Mouse (Mus musculus) myocyte (in vitro differentiated cells): Measurements from ENCODE around the gene Agl. TPM values are rescaled to one million over a fixed set of nuclear protein-coding genes. Genes with fewer than 3 reads are reported as not detected.

Experiments used
- H3K27me3 ChIP-seq: one replicate; pipeline ENCODE4 v1.6.1; 2011; ENCODE audit not compliant: control insufficient read depth, insufficient read depth, insufficient read length
- H3K36me3 ChIP-seq: one replicate; pipeline ENCODE4 v1.6.1; 2011; ENCODE audit not compliant: control insufficient read depth, insufficient read depth
- H3K4me2 ChIP-seq: one replicate; pipeline ENCODE4 v1.6.1; 2011; ENCODE audit warnings: low read depth, control low read depth
- H3K4me3 ChIP-seq: one replicate; pipeline ENCODE4 v1.5.1; 2011; ENCODE audit warnings: mild to moderate bottlenecking, control low read depth, moderate library complexity
- H3K79me2 ChIP-seq: one replicate; pipeline ENCODE4 v1.6.1; 2011; ENCODE audit not compliant: control insufficient read depth, insufficient read depth
- H3ac ChIP-seq: one replicate; pipeline ENCODE4 v1.6.1; 2011; ENCODE audit not compliant: control insufficient read depth, insufficient read length
- CEBPB ChIP-seq: IDR thresholded peaks from 2 replicates; pipeline ENCODE4 v1.6.1; 2011; ENCODE audit warnings: mild to moderate bottlenecking, moderate library complexity; ENCODE audit not compliant: poor library complexity, insufficient read depth, severe bottlenecking
- E2F4 ChIP-seq: IDR thresholded peaks from one replicate; pipeline ENCODE4 v1.6.1; 2011; ENCODE audit warnings: mild to moderate bottlenecking, control low read depth, moderate library complexity; ENCODE audit not compliant: insufficient read depth
- MAX ChIP-seq: IDR thresholded peaks from one replicate; pipeline ENCODE4 v1.6.1; 2011; ENCODE audit warnings: low read depth, mild to moderate bottlenecking, control low read depth
- MYOD1 ChIP-seq, 3 experiments: IDR thresholded peaks; one replicate each; pipeline ENCODE4 v1.6.1; 2011; ENCODE audit warnings: control low read depth in 2 of 3, low read depth in 2 of 3, mild to moderate bottlenecking in 2 of 3, moderate library complexity in 1 of 3; ENCODE audit not compliant: insufficient read length in 2 of 3, control insufficient read depth in 1 of 3
- MYOG ChIP-seq, 3 experiments: IDR thresholded peaks; one replicate each; pipeline ENCODE4 v1.6.1; 2011; ENCODE audit warnings: control low read depth in 2 of 3, low read depth in 2 of 3, mild to moderate bottlenecking in 2 of 3; ENCODE audit not compliant: insufficient read length in 2 of 3, control insufficient read depth in 1 of 3, insufficient read depth in 1 of 3
- POLR2A ChIP-seq: IDR thresholded peaks from one replicate; pipeline ENCODE4 v1.6.1; 2011; ENCODE audit warnings: low read depth, mild to moderate bottlenecking, control low read depth, moderate library complexity; ENCODE audit not compliant: insufficient read length
- POLR2AphosphoS2 ChIP-seq: IDR thresholded peaks from one replicate; pipeline ENCODE4 v1.6.1; 2011; ENCODE audit warnings: low read depth, control low read depth; ENCODE audit not compliant: insufficient read length
- REST ChIP-seq: IDR thresholded peaks from one replicate; pipeline ENCODE4 v1.6.1; 2011; ENCODE audit warnings: mild to moderate bottlenecking, control low read depth, moderate library complexity; ENCODE audit not compliant: insufficient read depth, insufficient read length
- SRF ChIP-seq: IDR thresholded peaks from one replicate; pipeline ENCODE4 v1.6.1; 2011; ENCODE audit warnings: low read depth; ENCODE audit not compliant: control insufficient read depth, insufficient read length
- TCF12 ChIP-seq: IDR thresholded peaks from one replicate; pipeline ENCODE4 v1.6.1; 2011; ENCODE audit warnings: mild to moderate bottlenecking, control low read depth; ENCODE audit not compliant: poor library complexity, insufficient read depth, severe bottlenecking
- TCF3 ChIP-seq: IDR thresholded peaks from one replicate; pipeline ENCODE4 v1.6.1; 2011; ENCODE audit warnings: low read depth, control low read depth; ENCODE audit not compliant: insufficient read length
- USF1 ChIP-seq: IDR thresholded peaks from one replicate; pipeline ENCODE4 v1.6.1; 2011; ENCODE audit warnings: low read depth, mild to moderate bottlenecking, control low read depth, moderate library complexity
- polyA plus RNA-seq: library from polyadenylated mRNA; unstranded; fragments of >200 nt; fragmentation: generic; extraction: Trizol; gene quantifications from one replicate; pipeline ENCODE4 v1.2.1, GENCODE M21; 2012; ENCODE audit warnings: missing spikeins

Agl gene
- polyA plus RNA-seq, 1 experiment: 35.8 TPM

GRCm38 (mm10) chr3:116798821-116799510 is 9.0 kb downstream of the Agl start:
- H3K36me3 ChIP-seq: peaks cover 35% of the 10 kb centered on the region
- no peak for TF ChIP-seq USF1
- TF ChIP-seq MYOD1 (IDR thresholded peaks at IDR 0.05; ENCODE audit: control insufficient read depth in 1 of 3, insufficient read length in 2 of 3, low read depth in 2 of 3): no peak
- no peak for TF ChIP-seq TCF12
- H3K4me2 ChIP-seq: no peak overlapping the region
- no peak overlapping the region for H3ac ChIP-seq
- H3K27me3 ChIP-seq: no peaks in the 10 kb centered on the region
- H3K4me3 ChIP-seq: no peak overlapping the region
- peaks cover 26% of the 10 kb centered on the region for H3K79me2 ChIP-seq

- TF ChIP-seq CEBPB (no peak), REST (no peak), TCF3 (no peak), TCF12 (no peak), E2F4 (no peak), POLR2AphosphoS2 (no peak), POLR2A (no peak), MYOD1 (IDR thresholded peaks at IDR 0.05; ENCODE audit: control insufficient read depth in 1 of 3, insufficient read length in 2 of 3, low read depth in 2 of 3) (no peak), MYOG (IDR thresholded peaks at IDR 0.05; ENCODE audit: control insufficient read depth in 1 of 3, insufficient read depth in 1 of 3, insufficient read length in 2 of 3, low read depth in 2 of 3) (no peak), USF1 (no peak), MAX (no peak)
- Histone ChIP-seq H3K27me3 (no peaks in the 10 kb centered on the region), H3K4me3 (no peak overlapping the region)
These were observed 19.1 kb downstream of the Agl start for GRCm38 (mm10) chr3:116788851-116789250.

GRCm38 (mm10) chr3:116786543-116786942 is 21.4 kb downstream of the Agl start:
- TF ChIP-seq MYOD1 (IDR thresholded peaks at IDR 0.05; ENCODE audit: control insufficient read depth in 1 of 3, insufficient read length in 2 of 3, low read depth in 2 of 3) (peak in 2 of 3 experiments; percentile 46 to 54), MYOG (IDR thresholded peaks at IDR 0.05; ENCODE audit: control insufficient read depth in 1 of 3, insufficient read depth in 1 of 3, insufficient read length in 2 of 3, low read depth in 2 of 3) (peak in 1 of 3 experiments; percentile 33), MAX (no peak)
- Histone ChIP-seq H3K36me3 (peaks cover 51% of the 10 kb centered on the region), H3K4me2 (no peak overlapping the region), H3K79me2 (no peaks in the 10 kb centered on the region), H3K27me3 (no peaks in the 10 kb centered on the region), H3K4me3 (no peak overlapping the region), H3ac (no peak overlapping the region)

More at GRCm38 (mm10) chr3:116788851-116789250, 19.1 kb downstream of the Agl start:
- Histone ChIP-seq H3ac (no peak overlapping the region), H3K79me2 (no peaks in the 10 kb centered on the region), H3K36me3 (peaks cover 50% of the 10 kb centered on the region), H3K4me2 (no peak overlapping the region)

GRCm38 (mm10) chr3:116785820-116786219 is 22.1 kb downstream of the Agl start:
- no peaks in the 10 kb centered on the region for H3K79me2 ChIP-seq
- H3ac ChIP-seq: no peak overlapping the region
- H3K27me3 ChIP-seq: no peaks in the 10 kb centered on the region
- H3K4me2 ChIP-seq: no peak overlapping the region
- H3K4me3 ChIP-seq: no peak overlapping the region
- no peak for TF ChIP-seq REST
- TF ChIP-seq USF1: no peak
- peak; percentile 48 for TF ChIP-seq TCF12
- peak; percentile 31 to 82 (median 50) for TF ChIP-seq MYOG (IDR thresholded peaks at IDR 0.05; ENCODE audit: control insufficient read depth in 1 of 3, insufficient read depth in 1 of 3, insufficient read length in 2 of 3, low read depth in 2 of 3)
- TF ChIP-seq E2F4: no peak
- no peak for TF ChIP-seq CEBPB
- no peak for TF ChIP-seq POLR2A
- no peak for TF ChIP-seq TCF3
- TF ChIP-seq SRF: no peak
- peak in 2 of 3 experiments; percentile 85 to 89 for TF ChIP-seq MYOD1 (IDR thresholded peaks at IDR 0.05; ENCODE audit: control insufficient read depth in 1 of 3, insufficient read length in 2 of 3, low read depth in 2 of 3)
- H3K36me3 ChIP-seq: peaks cover 51% of the 10 kb centered on the region

GRCm38 (mm10) chr3:116784811-116785210 is 23.2 kb downstream of the Agl start:
- Histone ChIP-seq H3K79me2 (no peaks in the 10 kb centered on the region), H3K36me3 (peaks cover 56% of the 10 kb centered on the region), H3ac (no peak overlapping the region), H3K4me2 (no peak overlapping the region), H3K4me3 (no peak overlapping the region), H3K27me3 (no peaks in the 10 kb centered on the region)
- TF ChIP-seq CEBPB (no peak), MAX (no peak), REST (no peak), MYOD1 (IDR thresholded peaks at IDR 0.05; ENCODE audit: control insufficient read depth in 1 of 3, insufficient read length in 2 of 3, low read depth in 2 of 3) (no peak), E2F4 (no peak), SRF (no peak), POLR2A (no peak), USF1 (no peak), TCF3 (no peak), POLR2AphosphoS2 (no peak), TCF12 (no peak), MYOG (IDR thresholded peaks at IDR 0.05; ENCODE audit: control insufficient read depth in 1 of 3, insufficient read depth in 1 of 3, insufficient read length in 2 of 3, low read depth in 2 of 3) (no peak)
